Mouse (Mus musculus): ENCODE results near the gene Cnga2. TPM values are rescaled to one million over a fixed set of nuclear protein-coding genes. Genes with fewer than 3 reads are reported as not detected.

Gene Cnga2
- polyA plus RNA-seq (2015; fragmentation: Illumina TruSeq; extraction: RNeasy Lipid Tissue Mini Kit (QIAGEN cat#74804); ENCODE audit: insufficient read depth, low replicate concordance): 0.07 TPM

DNA sequence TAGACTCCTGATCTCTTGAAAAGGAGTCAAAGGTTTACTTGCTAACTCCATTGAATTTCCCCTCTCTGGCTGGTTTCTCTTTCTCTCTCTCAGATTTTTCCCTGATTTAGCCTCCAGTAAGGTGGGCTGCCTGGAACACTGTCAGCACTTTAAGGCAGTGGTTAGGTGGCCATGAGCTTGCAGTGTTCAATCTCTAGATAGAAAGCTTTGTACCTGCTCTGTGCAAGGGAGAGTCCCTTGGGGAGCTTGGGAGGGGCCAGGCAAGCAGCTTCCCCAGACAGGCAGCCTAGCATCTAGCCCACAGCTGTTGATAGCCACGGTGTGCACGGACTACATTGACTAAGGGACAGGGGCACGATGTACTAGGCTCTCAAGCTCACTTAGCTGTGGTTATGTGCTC, at the start of gene Cnga2:
Cnga2 (plus strand) TSS at position 301 of the 400 bp plus-strand sequence.

DNA sequence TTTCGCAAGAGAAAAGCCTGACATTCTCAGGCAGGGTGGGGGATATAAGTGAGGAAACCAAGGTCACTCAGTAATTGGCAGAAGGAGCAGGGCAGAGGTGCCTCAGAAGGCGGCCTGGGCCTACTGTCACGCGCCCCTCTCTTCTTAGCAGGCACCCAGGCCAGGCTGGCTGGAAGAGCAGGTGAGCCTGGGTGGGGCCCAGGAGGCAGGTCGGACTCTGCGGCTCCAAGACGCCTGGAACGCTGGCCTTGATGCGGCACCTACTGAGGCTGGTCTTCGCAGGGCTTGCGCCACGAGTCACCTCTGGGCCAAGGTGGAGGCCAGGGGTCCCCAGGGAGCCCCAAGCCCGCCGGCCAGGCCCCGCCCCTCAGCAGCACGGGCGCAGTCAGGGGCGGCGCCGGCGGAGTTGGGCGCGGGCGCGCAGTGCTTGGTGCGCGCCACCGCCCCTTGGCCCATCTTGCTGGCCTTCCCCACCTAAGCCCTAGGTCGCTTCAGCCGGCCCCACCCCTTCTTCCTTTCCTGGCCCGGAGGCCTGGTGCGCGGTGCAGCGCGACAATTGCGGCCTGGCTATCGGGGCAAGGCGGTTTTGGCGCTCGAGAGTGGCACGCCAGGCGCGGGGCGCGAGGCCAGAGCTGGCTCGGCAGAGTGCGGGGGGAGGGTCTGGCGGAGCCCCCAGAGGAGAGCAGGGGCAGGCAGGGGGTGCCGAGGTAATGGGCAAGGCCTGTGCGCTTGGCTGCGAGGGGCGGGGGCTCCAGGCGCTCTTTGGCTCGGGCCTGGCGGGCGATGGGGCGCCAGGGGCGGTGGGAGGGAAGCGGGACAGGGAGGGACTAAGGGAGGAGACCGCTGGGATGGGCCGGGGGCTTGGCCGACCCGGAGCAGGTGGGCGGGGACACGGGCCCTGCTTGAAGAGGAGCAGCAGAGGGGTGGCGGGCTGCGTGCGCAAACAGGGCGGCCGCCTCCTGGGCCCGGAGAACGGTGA, 29.3 kb upstream of the Cnga2 start, which contains the start of gene Prrg3:
Prrg3 (plus strand) TSS at position 552 of the 979 bp plus-strand sequence.

DNA sequence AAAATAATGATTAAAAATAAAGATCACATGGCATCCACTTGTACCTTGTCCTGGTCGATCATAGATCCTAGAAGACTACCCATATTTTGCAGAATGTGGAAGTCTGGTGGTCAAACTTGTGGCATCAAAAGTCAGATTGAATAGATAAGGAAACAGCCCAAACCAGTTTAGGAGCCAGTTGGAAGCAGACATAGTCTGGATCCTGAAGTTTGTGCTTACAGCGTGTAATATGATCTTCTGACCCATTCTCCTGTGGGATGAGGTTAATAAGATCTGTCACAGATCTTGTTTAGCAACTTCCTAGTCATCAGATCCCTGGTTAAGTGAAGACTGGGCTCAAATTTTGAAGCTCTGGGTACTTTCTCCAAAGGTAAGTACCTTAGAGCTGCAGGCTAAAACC, 19.0 kb upstream of the Cnga2 start, which contains the start of gene Fate1:
Fate1 (plus strand) TSS at position 301 of the 400 bp plus-strand sequence.

Other genes with a start within 250 kb of the Cnga2 start
- gene Vma21, start 175.9 kb upstream of the Cnga2 start, polyA plus RNA-seq (2015; fragmentation: Illumina TruSeq; extraction: RNeasy Lipid Tissue Mini Kit (QIAGEN cat#74804); ENCODE audit: insufficient read depth, low replicate concordance): 21.7 TPM
- 0.11 TPM for gene Gm1141, start 70.8 kb upstream of the Cnga2 start, polyA plus RNA-seq (2015; fragmentation: Illumina TruSeq; extraction: RNeasy Lipid Tissue Mini Kit (QIAGEN cat#74804); ENCODE audit: insufficient read depth, low replicate concordance)
- 3.3 TPM for gene Prrg3, start 29.2 kb upstream of the Cnga2 start, polyA plus RNA-seq (2015; fragmentation: Illumina TruSeq; extraction: RNeasy Lipid Tissue Mini Kit (QIAGEN cat#74804); ENCODE audit: insufficient read depth, low replicate concordance)
- gene Fate1, start 18.9 kb upstream of the Cnga2 start, polyA plus RNA-seq (2015; fragmentation: Illumina TruSeq; extraction: RNeasy Lipid Tissue Mini Kit (QIAGEN cat#74804); ENCODE audit: insufficient read depth, low replicate concordance): not detected
- not detected for gene Magea4, start 230.2 kb downstream of the Cnga2 start, polyA plus RNA-seq (2015; fragmentation: Illumina TruSeq; extraction: RNeasy Lipid Tissue Mini Kit (QIAGEN cat#74804); ENCODE audit: insufficient read depth, low replicate concordance)